In genomic region chr5:150079866-150080797, GRCm38 (mm10) we compare ENCODE assay signal across 7 mouse cellular contexts. TPM values are rescaled to one million over a fixed set of nuclear protein-coding genes. Genes with fewer than 3 reads are reported as not detected.
DNase-seq lines count a peak whose midpoint lies in the region; ATAC-seq lines count a peak whose summit lies in the region.

No protein-coding gene starts in this region.

- H3K4me1 ChIP-seq in forebrain, embryonic 16.5 days (replicated peaks; ENCODE audit: control insufficient read depth, insufficient read depth, low read length), result peaks cover 4% of the 10 kb centered on the region; the same call in 1 of the 2 replicates

- no peaks in the 10 kb centered on the region for H3K9me3 ChIP-seq in forebrain, embryonic 16.5 days (ENCODE audit: control insufficient read depth, low read length)

- WGBS in forebrain, embryonic 16.5 days, result 15% methylated on average over 12 of the region's 12 CpGs

- H3K36me3 ChIP-seq in forebrain, embryonic 16.5 days (ENCODE audit: control insufficient read depth, insufficient read depth), result no peaks in the 10 kb centered on the region

- H3K27ac ChIP-seq in forebrain, embryonic 16.5 days (ENCODE audit: low read length), result no peak overlapping the region

- peak; percentile 70; the same call in 1 of the 2 replicates for ATAC-seq in forebrain, embryonic 16.5 days

- no peak overlapping the region for H3K4me3 ChIP-seq in forebrain, embryonic 16.5 days (replicated peaks; ENCODE audit: low read length)

- no peaks in the 10 kb centered on the region for H3K27me3 ChIP-seq in forebrain, embryonic 16.5 days (replicated peaks; ENCODE audit: control insufficient read depth, insufficient read depth, low read length)

- DNase-seq in right cerebral cortex, adult 18-20 months, result peak; percentile 11
- DNase-seq in right cerebral cortex, postnatal 4 days, result no peak
- DNase-seq in lung, postnatal 14 days, result peak; percentile 17
- DNase-seq in yolk sac, embryonic 10.5 days (ENCODE audit: low spot score), result peak; percentile 19
- no peak for DNase-seq in layer of hippocampus, postnatal 36 days
- DNase-seq in testis, postnatal 10 days (ENCODE audit: low spot score), result no peak

- H3K4me2 ChIP-seq in forebrain, embryonic 16.5 days (ENCODE audit: low read length), result no peak overlapping the region

- no peak overlapping the region for H3K9ac ChIP-seq in forebrain, embryonic 16.5 days (replicated peaks; ENCODE audit: low read depth, low read length)

RNA-seq across cellular contexts. Expression of gene Fry, which starts 38.3 kb away (rescaled TPM):
- 35.1 and 45.4 TPM in 2 replicates for polyA plus RNA-seq in forebrain, embryonic 16.5 days (2015; fragmentation: Nextera tagmentation; extraction: Ambion mirVana)
- total RNA-seq in layer of hippocampus, postnatal 36 days (2021), result 100 to 1,000 TPM; 197 to 227 TPM

Comparison
In these comparisons a context has a peak if more than half of its experiments do, and no peak if none do; other contexts are left out.
1. DNase-seq: peak in right cerebral cortex, adult 18-20 months (single experiment), lung, postnatal 14 days (single experiment) and yolk sac, embryonic 10.5 days (single experiment); none in right cerebral cortex, postnatal 4 days (single experiment), layer of hippocampus, postnatal 36 days (0 of 2) and testis, postnatal 10 days (single experiment).